Mouse (Mus musculus): Measurements from ENCODE around the gene Ppan.

The Ppan gene

DNA sequence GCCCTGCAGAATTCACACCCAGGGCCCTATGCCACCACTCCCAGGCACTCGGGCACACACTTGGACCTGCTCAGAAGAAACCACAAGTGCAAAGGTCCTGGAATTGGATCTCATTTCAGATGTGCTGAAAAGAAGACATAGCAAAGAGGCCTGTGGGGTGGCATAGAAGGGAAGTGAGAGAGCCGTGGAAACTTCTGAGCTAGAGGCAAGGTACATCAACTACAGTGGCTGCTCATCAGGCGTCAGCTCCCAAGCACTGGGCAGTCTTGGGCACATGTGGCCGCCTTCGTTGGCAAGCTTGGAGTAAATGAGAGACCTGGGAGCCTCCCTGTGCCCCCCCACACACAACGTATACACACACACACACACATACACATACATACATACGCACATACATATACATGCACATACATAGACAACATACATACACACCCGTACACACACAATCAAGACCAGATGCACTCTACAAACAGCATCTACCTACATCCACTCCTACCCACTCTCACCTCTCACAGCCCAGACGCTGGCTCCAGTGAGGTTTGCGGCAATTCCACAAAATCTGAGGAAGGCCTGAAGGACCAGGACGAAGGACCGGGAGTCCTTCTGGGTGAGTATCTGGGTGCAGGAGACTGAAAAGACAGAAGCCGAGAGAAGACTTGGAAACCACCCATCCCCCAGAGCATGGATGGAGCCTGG is 8.7 kb upstream of the Ppan start, which contains the start of gene Angptl6:
Gene Angptl6 (minus strand): TSS at position 631 of the 696 bp plus-strand sequence.
- no peak for DNase-seq (ENCODE audit: low spot score)

DNA sequence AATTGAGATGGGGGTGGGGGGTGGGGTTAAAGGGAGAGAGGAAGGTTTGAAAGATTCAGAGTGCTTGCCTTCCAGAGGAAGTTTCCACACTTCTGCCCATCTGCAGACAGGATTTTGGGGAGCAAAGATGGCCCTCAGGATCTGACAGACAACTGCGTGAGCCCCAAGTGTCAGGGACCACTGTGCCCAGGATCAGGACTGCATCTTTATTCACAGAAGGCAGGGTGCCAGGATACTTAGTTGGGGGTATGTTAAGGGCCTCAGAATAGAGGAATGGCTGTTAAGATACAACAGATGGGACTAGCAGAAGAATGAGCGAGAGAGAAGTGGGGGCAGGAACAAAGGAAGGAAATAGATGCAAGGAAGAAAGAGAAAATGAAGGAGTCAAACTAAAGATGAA is 1.4 kb upstream of the Ppan start:
- no peak for DNase-seq (ENCODE audit: low spot score)

DNA sequence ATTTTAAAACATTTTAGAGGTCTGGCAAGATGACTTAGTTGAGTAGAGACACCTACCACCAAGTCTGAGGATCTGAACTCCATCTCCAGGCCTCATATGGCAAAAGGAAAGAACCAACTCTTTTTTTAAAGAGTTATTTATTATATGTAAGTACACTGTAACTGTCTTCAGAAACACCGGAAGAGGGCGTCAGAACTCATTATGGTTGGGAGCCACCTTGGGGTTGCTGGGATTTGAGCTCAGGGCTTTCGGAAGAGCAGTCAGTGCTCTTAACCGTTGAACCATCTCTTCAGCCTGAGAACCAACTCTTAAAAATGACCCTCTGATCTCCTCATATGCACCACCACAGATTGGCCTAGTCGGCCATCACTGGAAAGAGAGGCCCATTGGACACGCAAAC is 784 bp upstream of the Ppan start:
- no peak for DNase-seq (ENCODE audit: low spot score)

DNA sequence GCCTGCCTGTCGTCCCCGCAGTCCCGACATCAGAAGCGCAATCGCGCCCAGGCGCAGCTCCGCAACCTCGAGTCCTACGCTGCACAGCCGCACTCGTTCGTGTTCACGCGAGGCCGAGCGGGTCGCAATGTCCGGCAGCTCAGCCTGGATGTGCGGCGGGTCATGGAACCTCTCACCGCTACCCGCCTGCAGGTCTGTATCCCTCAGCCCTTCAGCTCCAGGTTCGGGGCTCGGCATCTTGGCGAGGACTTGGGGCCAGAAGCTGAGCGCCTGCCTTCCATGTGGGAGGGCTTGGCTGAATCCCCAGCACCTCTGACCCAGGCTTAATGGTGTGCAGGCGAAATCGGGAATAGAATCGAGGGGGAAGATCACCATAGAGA is 401 bp downstream of the Ppan start:
- DNase-seq (ENCODE audit: low spot score) = no peak

DNA sequence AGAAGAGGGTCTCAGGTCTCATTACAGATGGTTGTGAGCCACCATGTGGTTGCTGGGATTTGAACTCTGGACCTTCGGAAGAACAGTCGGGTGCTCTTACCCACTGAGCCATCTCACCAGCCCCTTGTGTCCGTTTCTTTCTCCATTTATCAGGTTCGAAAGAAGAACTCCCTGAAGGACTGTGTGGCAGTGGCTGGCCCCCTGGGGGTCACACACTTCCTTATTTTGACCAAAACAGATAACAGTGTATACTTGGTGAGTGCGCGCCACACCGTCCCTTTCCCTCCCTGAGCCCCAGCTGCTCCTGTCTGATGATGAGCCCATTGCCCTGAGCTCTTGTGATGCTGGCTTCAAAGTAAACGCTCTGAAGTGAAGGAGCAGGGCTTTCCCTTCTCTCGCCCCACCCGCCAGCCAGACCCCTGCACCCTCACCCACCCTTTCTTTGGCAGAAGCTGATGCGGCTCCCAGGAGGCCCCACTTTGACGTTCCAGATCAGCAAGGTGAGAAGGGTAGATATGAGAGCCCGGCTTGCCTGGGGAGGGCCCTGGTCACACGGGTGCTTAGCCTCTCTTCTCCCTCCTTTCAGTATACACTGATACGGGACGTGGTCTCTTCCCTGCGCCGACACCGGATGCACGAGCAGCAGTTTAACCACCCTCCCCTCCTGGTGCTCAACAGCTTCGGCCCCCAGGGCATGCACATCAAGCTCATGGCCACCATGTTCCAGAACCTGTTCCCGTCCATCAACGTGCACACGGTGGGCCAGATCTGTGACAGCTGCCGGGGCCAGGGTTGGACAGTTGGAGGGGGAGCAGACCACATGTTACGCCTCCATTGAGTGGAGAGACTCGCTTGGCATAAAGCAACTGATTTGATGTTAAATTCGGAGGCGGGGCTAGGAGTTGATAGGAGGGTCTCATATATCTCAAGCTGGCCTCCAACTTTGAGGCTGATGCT is 1.5 kb downstream of the Ppan start:
- DNase-seq (ENCODE audit: low spot score) = no peak

DNA sequence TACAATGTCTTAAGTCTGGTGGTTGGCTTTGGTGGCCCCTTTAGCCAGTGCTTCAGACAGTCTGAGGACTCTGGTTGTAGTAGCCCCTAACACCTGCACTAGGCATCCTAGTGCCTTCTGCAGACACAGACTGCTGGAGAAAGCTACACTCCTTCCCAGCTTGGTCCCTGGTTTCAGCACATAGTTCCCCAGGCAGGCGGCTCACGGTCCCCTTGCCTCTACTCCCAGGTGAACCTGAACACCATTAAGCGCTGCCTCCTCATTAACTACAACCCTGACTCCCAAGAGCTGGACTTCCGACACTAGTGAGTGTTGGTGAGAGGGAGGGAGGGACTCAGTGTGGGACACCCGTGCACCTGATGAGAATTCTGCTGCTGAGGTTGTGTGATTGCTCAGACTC is 2.4 kb downstream of the Ppan start:
- DNase-seq (ENCODE audit: low spot score) = no peak

DNA sequence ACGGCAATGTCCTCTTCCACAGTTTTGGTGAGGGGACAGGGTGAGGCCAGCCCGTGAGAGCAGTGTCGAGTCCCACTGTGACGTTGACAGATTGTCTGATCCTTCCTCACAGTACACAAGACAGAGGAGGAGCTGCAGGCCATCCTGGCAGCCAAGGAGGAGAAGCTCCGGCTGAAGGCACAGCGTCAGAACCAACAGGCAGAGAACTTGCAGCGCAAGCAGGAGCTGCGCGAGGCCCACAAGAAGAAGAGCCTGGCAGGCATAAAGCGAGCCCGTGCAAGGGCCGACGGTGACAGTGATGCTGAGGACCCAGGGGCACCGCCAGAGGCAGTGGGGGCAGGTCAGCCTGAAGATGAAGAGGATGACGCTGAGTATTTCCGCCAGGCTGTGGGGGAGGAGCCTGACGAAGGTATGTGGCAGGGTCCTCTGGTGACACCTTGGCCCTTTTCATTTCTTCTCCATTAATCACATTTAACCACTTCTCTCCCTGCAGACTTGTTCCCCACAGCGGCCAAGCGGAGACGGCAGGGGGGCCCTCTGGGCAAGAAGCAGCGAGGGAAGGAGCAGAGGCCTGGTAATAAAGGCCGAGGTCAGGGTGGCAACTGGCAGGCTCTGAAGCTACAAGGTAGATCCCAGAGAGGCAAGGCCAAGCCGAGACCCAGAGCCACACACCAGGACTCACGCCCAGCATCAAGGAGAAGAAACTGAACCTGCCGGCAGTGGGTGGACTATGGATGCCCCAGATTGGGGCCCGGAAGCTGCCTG is 3.5 kb downstream of the Ppan start:
- no peak for DNase-seq (ENCODE audit: low spot score)

DNA sequence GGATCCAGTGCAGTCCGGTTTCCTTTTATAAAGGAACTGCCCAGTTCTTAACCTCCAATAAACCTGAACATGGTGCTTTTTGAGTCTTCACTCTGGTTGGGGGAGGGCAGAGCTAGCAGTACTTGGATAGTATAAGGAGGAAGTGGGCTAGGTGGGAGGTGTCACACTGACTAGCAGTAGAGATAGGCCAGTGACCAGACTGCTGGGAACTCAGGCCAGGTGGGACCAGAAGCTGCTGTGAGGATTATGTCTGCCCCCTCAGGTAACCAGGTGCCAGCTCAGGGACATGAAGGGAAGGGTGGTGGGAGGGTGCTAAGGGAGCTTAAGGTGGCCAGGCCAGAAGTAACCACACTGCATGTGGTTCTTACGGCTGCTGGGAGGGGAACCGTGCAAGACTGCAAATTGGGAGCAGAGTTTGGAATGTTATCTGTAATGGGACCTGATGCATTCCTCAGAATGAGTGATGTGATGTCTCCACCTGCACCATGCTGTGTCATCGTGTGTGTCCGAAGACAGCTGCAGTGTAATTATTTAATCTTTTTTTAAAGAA is 4.2 kb downstream of the Ppan start:
- no peak for DNase-seq (ENCODE audit: low spot score)

DNA sequence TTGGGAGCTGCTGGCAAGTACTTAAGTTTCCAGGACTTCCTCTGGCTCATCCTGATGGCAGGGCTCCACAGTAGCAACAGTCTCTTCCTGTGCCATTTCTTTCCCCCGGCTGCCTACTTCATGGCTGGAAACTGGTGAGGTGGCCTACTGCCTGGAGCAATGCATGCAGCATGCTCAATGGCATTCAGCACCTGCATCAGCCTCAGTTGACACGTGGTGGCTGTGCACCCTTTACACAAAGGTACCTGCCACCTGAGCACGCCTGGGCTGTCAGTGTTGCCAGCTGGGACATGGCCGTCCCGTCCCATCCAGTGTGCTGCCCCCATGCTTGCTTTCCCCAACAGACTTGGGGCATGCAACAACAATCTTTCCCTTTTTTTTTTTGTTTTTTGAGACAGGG is 5.1 kb downstream of the Ppan start:
- no peak for DNase-seq (ENCODE audit: low spot score)

DNA sequence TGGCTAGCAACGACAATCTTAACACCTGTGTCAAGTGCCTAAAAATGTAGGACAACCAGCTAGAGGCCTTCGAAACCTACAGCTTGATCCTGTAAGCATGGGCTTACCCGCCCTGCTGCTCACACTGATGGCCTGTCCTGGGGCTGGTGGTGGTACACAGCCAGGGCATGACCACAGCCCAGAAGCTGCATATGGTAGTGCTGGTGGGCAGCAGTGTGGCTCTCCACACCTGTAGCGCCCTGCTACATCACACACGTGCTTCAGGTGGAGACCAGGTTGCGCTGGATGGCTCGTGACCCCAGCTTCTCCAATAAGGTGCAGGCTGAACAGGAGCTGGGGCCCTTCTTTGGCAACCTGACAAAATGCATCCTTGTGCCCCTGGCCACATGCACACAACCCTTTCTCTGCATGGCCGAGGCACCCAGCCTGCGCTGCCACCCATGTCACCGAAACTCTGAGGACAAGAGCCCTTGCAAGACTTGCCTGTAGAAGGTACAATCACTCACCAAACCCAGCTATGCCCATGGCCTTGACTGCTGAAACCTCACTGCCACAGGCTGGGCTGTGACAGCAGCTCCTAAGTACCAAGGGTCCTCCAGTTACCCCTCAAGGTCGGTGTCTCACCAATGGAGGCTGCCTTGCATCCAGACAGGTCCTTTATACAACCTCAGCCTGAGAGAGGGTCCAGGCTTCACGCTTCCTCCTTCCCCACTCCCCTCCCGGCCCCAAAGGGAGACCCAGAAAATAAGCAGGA is 5.8 kb downstream of the Ppan start:
- DNase-seq (ENCODE audit: low spot score) = no peak

DNA sequence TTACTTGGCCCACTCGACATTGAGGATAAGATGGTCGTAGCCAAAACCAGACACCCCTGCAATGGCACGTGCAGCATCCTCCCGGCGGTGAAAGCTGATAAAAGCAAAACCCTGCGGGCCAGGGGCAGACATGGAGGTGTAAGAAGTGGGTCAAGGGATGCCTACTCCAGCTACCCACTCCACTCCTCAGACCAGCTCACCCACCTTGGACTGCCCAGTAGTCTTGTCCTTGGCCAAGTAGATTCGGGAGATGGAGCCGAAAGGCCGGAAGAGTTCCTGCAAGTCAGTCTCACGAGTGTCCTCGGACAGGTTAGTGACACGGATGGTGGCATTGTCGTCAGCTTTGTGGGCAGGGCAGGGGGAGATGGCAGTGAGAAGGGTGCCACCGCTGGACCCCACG is 6.7 kb downstream of the Ppan start:
- DNase-seq (ENCODE audit: low spot score) = no peak

DNA sequence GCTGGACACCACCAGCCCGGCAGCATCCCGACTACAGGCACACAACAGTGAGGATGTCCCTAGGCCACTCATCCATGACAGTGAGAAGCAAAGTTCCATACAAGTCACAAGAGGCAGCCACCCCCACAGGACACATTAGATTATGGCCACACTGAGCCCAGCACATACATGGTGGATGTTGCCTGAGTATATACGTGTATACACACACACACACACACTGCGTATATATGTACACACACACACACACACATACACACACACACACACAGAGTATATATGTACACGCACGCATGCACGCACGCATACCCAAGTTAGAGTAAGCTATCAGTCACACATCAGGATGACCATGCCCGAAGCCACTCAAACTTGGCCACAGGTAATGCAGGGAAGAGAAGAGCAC is 7.4 kb downstream of the Ppan start:
- no peak for DNase-seq (ENCODE audit: low spot score)

DNA sequence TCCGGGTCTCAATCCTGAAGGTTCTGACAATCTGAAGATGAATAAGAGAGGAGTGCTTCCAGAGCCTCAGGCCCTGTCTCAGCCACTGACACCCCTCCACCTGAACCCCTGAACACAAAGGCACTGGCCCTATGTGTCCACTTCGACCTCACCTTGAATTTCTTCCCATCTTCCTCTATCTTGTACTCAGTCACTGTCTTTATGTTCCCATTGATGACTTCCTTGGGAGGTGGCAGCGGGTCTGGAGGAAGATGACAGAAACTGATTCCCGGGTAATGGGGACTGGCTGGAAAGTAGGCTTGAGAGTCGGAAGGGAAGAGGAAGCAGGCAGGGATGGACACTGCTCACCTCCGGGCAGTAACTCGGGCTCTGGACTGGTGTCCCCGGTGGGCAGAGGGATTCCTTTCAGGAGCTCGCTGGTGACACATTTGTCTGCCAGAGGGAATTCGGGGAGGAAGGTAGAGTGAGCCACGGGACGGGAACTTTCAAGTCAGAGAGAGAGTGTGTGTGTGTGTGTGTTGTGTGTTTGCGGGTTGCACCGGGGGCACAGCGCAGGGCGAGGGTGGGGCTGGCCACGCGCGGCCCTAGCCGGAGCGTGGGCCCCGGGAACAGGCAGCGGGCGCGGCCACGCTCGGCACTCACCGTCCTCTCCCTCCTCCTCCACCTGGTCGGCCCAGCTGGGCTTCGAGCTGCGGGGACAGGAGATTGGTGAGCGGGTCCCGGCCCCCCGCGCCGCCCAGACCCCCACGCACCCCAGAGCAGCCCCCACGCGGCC is 9.9 kb downstream of the Ppan start:
- no peak for DNase-seq (ENCODE audit: low spot score)

DNA sequence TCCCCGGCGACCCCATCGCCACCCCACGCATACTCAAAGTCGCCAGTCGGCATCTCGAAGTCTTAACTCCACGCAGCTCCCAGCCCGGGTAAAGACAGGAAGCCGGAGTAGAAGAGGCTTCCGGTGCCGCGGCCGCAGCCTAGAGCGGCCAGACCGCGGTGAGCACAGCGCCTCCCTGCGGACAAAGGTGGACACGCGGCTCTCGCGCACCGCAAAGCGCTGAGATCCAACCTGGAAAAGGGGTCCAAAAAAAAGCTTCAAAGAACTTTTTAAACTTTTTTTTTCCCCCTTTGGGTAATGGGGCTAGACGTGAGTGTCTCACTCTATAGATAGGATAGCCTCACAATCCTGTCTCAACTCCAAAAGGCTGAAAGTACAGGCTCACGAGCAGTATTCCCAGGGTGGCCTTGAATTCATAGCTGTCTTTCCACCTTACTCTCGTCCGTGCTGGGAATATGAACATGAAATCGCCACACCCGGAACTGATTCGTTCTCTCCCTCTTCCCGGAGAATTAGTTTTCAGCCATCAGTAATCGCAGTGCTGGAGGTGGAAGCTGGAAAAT is 10.6 kb downstream of the Ppan start, which contains the start of gene Eif3g:
Gene Eif3g (minus strand): TSS at position 113 of the 563 bp plus-strand sequence.
- DNase-seq (ENCODE audit: low spot score) = no peak

DNA sequence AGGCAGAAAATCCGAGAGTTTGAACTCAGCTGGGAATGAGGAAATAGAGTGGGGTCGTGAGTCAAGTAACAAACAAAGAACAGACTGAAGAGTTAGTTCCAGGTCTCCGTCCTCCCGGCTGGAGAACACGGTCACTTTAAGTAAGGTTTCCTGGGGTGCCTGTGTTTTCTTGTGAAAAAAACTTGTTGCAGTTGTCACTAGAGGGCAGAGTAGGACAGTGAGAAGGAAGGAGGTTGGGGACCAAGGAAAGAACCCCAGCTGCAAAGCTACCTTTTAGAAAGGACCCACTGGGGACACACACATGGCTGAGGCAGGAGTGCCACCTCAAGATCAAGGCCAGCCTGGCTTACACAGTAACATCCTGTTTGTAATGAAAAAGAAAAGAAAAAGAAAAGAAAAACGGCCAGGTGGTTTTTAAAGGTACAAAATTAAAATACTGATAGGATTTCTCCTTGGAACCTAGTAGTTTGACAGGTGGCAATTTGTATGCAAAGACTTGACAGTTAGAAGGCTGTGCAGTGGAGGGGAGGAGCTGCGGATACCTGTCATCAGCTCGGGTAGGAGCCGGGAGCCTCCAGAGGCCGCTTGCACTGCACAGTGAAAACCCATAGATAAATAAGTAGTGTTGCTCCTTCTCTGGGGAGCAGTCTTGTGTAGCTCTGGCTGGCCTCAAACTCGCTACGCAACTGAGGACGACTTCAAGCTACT is 13.6 kb downstream of the Ppan start:
- DNase-seq (ENCODE audit: low spot score) = no peak

DNA sequence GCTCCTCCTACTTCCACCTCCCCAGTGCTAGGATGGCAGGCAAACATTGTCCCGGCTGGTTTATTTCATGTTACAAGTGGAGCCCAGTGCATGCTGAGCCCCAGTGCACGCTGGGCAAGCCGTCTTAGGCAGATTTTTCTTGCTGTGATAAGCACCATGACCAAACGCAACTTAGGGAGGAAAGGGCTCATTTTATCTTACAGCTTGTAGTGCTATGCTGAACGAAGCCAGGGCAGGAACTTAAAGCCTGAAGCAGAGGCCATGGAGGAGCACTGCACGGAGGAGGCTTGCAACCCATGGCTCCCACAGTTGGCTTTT is 14.2 kb downstream of the Ppan start:
- no peak for DNase-seq (ENCODE audit: low spot score)

DNA sequence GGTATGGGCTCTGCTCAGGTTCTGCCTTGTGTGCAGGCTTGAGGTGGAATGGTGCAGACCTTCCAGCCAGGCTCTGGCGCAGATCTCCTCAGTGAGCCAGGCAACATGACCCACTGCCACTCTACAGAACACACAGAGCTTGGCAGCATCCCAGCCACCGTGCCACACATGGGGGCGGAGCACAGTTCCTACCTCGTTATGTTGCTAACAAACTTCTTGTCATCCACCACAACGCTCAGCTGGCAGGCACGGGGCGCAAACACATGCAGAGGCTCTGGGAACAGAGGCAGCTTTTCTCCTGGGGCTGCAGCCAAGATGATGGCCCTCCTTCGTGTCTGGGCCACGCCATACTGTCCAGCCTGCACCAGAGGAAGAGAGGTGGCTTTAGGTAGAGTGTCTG is 22.0 kb downstream of the Ppan start:
- no peak for DNase-seq (ENCODE audit: low spot score)

DNA sequence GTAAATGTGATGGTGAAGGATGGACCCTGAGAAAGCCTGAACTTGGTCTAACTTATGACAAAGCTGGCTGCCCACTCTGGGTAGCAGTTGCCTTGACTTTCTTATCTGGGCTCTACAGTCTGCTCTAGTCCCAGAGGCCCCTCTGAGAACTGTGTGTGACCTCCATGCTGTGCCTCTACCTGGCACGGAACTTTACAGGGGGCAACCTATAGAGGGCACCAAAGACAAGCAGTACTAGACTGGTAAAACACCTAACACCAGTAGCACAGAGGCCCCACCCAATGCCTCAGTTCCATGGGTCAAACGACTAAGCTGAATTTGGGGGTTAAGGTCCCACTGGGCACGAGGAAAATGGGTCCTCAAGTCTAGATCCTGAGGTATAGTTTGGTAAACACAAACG is 28.2 kb downstream of the Ppan start:
- no peak for DNase-seq (ENCODE audit: low spot score)

DNA sequence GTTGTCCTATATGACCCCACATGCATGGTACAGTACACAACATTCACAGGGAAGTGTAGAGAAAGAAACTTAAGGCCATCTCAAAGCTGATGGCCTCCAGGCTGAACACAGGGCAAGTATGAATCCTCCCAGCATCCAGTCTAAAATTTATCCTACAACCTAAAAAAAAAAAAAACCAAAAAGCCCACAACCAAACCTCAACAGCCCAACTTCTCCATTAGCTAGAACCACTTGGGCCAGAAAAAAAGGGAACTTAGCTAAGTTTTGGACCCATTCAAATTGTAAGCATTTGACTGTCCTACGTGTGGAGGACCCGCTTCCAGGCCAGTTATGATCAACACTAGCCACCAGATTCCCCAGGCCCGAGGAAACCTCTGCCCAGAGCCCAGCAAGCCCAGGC is 35.3 kb downstream of the Ppan start:
- no peak for DNase-seq (ENCODE audit: low spot score)

All from left cerebral cortex, adult 11 months (tissue).